Mouse (Mus musculus) midbrain, embryonic 10.5 days (tissue): ENCODE measurements around the gene Gm11096. TPM values are rescaled to one million over a fixed set of nuclear protein-coding genes. Genes with fewer than 3 reads are reported as not detected.
A peak's percentile ranks its signal among the peaks of the same experiment; 100 is the strongest.

ENCODE experiments used
- DNase-seq: peaks from one replicate; pipeline ENCODE4 v3.0.0-alpha.2; 2017; ENCODE audit warnings: low spot score
- H3K27ac ChIP-seq: fragments of 300-500 bp; sonication (generic); replicated peaks from 2 replicates; pipeline ENCODE4 v1.5.1; 2016; ENCODE audit warnings: mild to moderate bottlenecking
- H3K27me3 ChIP-seq: fragments of 300-500 bp; sonication (generic); 2 replicates; pipeline ENCODE4 v1.6.1; 2016; ENCODE audit warnings: low read depth, mild to moderate bottlenecking; ENCODE audit not compliant: poor library complexity, severe bottlenecking
- H3K36me3 ChIP-seq: fragments of 300-500 bp; sonication (generic); 2 replicates; pipeline ENCODE4 v1.6.1; 2016; ENCODE audit warnings: mild to moderate bottlenecking, moderate library complexity
- H3K4me1 ChIP-seq: fragments of 300-500 bp; sonication (generic); 2 replicates; pipeline ENCODE4 v1.6.1; 2016
- H3K4me3 ChIP-seq: fragments of 300-500 bp; sonication (generic); 2 replicates; pipeline ENCODE4 v1.5.1; 2016; ENCODE audit warnings: mild to moderate bottlenecking, moderate library complexity
- H3K9me3 ChIP-seq: fragments of 300-500 bp; sonication (generic); replicated peaks from 2 replicates; pipeline ENCODE4 v1.6.1; 2016; ENCODE audit warnings: mild to moderate bottlenecking
- WGBS: fragments of 180-500 bp; shearing (Covaris S2); methylation state at CpG from one replicate; pipeline ENCODE4 v1.1.7; 2016; 5-methylcytosine and 5-hydroxymethylcytosine counted together
- polyA plus RNA-seq: library from polyadenylated mRNA; unstranded; fragments of >200 nt; fragmentation: Nextera tagmentation; extraction: Ambion mirVana; gene quantifications from 2 replicates; pipeline ENCODE4 v1.2.1, GENCODE M21; 2016

The Gm11096 gene
- polyA plus RNA-seq: not detected in 2 replicates

DNA sequence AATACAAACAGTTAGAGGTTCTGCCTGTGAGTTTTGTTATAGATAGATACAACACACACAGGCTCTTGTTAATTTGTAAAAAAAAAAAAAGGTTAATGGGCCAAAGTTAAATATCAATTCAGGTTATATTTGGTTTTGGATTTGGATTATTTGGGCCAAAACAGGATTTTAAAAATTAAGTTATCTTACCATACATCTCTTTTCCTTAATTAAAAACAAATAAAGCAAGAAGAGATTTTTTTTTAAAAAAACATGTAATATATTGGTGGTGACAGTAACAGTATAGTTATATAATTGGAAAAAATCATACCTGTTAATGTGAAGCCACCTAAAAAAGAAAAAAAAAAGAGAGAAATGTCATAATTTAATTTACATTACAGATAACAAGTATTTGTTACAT, at the start of gene Gm11096:
Gm11096 (plus strand) TSS at position 301 of the 400 bp plus-strand sequence.
- no peak within 1 kb of the TSS for H3K4me3 ChIP-seq
- no peaks in the 10 kb centered on the region for H3K4me1 ChIP-seq
- DNase-seq: no peak
- H3K27ac ChIP-seq: no peak within 1 kb of the TSS
- H3K9me3 ChIP-seq: no peaks in the 10 kb centered on the region
- no peaks in the 10 kb centered on the region for H3K27me3 ChIP-seq
- no peaks in the 10 kb centered on the region for H3K36me3 ChIP-seq

- no peaks in the 10 kb centered on the region for H3K9me3 ChIP-seq
- no peak for DNase-seq
- no peak overlapping the region for H3K27ac ChIP-seq
- H3K36me3 ChIP-seq: no peaks in the 10 kb centered on the region
- H3K4me1 ChIP-seq: no peaks in the 10 kb centered on the region
- no peaks in the 10 kb centered on the region for H3K27me3 ChIP-seq
- H3K4me3 ChIP-seq: no peak overlapping the region
- 84% methylated on average over 4 of the region's 4 CpGs for WGBS
Measured at GRCm38 (mm10) chr17:81393040-81393439, 48.5 kb upstream of the Gm11096 start.

GRCm38 (mm10) chr17:81394124-81394523, 47.4 kb upstream of the Gm11096 start:
- WGBS: 36% methylated on average over 2 of the region's 2 CpGs
- H3K4me1 ChIP-seq: no peaks in the 10 kb centered on the region
- H3K27me3 ChIP-seq: no peaks in the 10 kb centered on the region
- H3K4me3 ChIP-seq: no peak overlapping the region
- no peaks in the 10 kb centered on the region for H3K36me3 ChIP-seq
- H3K9me3 ChIP-seq: no peaks in the 10 kb centered on the region
- DNase-seq: no peak
- H3K27ac ChIP-seq: no peak overlapping the region

DNA sequence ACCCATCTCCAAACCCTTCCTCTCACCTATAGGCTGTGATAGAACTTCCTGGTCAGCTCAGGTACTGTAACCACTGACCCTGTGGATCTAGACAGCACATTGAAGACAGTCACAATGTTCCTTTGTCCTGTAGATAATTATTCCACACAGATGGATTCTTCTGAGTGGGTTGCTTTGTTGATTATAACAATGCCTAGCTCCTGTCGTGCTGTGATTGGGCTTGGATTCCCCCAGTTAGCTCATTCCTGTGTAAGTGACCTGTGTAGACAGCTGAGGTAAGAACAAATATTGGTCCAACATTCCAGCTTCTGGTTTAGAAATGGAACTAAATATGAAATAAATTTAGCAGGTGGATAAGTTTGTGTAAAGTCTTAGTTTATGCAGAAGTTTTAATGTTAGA, 44.1 kb upstream of the Gm11096 start:
- H3K9me3 ChIP-seq: no peaks in the 10 kb centered on the region
- 57% methylated on average over 1 of the region's 1 CpGs for WGBS

GRCm38 (mm10) chr17:81400377-81400776, 41.2 kb upstream of the Gm11096 start:
- no peak overlapping the region for H3K27ac ChIP-seq
- peaks cover 12% of the 10 kb centered on the region for H3K4me1 ChIP-seq
- no peaks in the 10 kb centered on the region for H3K27me3 ChIP-seq
- DNase-seq: no peak
- H3K9me3 ChIP-seq: no peaks in the 10 kb centered on the region
- H3K36me3 ChIP-seq: no peaks in the 10 kb centered on the region
- WGBS: 78% methylated on average over 5 of the region's 5 CpGs
- no peak overlapping the region for H3K4me3 ChIP-seq

More for the DNA sequence above, 44.1 kb upstream of the Gm11096 start:
- no peak for DNase-seq
- H3K4me3 ChIP-seq: no peak overlapping the region
- no peaks in the 10 kb centered on the region for H3K27me3 ChIP-seq
- peaks cover 4% of the 10 kb centered on the region for H3K4me1 ChIP-seq
- no peaks in the 10 kb centered on the region for H3K36me3 ChIP-seq
- H3K27ac ChIP-seq: no peak overlapping the region

- no peaks in the 10 kb centered on the region for H3K36me3 ChIP-seq
- no peak overlapping the region for H3K27ac ChIP-seq
- peaks cover 12% of the 10 kb centered on the region for H3K4me1 ChIP-seq
- DNase-seq: no peak
- no peaks in the 10 kb centered on the region for H3K9me3 ChIP-seq
- 84% methylated on average over 2 of the region's 2 CpGs for WGBS
- H3K4me3 ChIP-seq: no peak overlapping the region
- H3K27me3 ChIP-seq: no peaks in the 10 kb centered on the region
Measured at GRCm38 (mm10) chr17:81402636-81403035, 38.9 kb upstream of the Gm11096 start.

- H3K27me3 ChIP-seq: no peaks in the 10 kb centered on the region
- DNase-seq: no peak
- WGBS: 89% methylated on average over 4 of the region's 4 CpGs
Measured at GRCm38 (mm10) chr17:81403121-81403520, 38.4 kb upstream of the Gm11096 start.

GRCm38 (mm10) chr17:81404225-81404624, 37.3 kb upstream of the Gm11096 start:
- Histone ChIP-seq H3K36me3 (no peaks in the 10 kb centered on the region), H3K27me3 (no peaks in the 10 kb centered on the region), H3K27ac (no peak overlapping the region), H3K4me3 (no peak overlapping the region), H3K4me1 (peaks cover 12% of the 10 kb centered on the region), H3K9me3 (no peaks in the 10 kb centered on the region)
- DNase-seq: no peak
- 77% methylated on average over 4 of the region's 4 CpGs for WGBS

More at GRCm38 (mm10) chr17:81403121-81403520, 38.4 kb upstream of the Gm11096 start:
- H3K36me3 ChIP-seq: no peaks in the 10 kb centered on the region
- no peak overlapping the region for H3K27ac ChIP-seq
- H3K4me1 ChIP-seq: peaks cover 12% of the 10 kb centered on the region
- no peaks in the 10 kb centered on the region for H3K9me3 ChIP-seq
- H3K4me3 ChIP-seq: no peak overlapping the region

DNA sequence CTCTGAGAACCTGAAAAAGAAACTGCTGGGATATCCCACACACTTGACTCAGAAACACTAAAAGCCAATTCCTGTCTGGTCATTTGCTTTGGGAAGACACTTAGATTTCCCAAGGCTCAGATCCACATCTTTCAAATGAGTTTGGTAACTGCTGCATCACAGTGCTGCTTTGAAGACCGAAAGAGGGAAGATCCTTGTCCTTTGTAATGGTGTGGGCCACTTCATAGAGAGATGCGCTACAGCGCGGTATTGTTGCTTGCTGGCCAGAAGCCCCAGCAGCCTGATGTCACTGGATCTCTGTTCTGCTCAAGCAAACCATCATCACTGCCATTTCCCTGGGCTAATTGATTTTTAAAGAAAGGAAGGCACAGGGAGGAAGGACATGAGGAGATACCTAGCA, 28.8 kb upstream of the Gm11096 start:
- Histone ChIP-seq H3K27ac (no peak overlapping the region), H3K27me3 (no peaks in the 10 kb centered on the region), H3K9me3 (no peaks in the 10 kb centered on the region), H3K4me3 (no peak overlapping the region), H3K4me1 (no peaks in the 10 kb centered on the region), H3K36me3 (no peaks in the 10 kb centered on the region)
- DNase-seq: no peak
- WGBS: 89% methylated on average over 4 of the region's 4 CpGs

DNA sequence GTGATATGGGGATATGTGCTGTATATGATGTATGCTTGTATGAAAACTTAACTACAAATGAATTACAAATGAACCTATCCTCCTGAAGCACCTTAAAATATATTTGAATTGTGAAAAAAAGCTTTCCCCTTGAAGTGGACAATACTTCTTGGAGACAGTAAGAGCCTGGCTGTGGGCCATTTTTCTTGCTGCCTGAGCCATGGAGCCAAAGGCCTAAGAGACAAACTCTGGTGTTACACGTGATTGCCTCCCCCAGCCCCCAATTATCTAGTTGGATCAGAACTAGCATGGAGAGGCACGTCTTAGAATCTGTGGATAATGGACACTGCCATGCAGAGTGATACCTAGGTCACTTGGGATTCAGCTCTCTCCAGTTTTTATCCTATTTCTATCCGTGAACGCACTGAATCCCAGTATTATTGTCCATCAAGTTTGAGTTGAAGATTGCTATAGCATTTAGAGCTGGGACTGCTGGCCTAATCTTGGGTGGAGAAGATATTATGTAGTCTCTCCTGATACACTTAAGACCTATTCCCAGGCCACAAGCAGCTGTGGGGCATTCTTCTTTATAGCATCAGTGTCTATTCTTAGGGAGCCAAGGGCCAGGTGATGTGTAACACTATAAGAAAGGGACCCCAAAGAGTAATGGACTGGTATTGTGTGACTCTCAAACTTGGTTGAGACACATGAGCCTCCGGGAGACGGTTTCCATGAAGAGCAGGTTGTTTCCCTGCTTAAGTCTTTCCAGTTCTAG, 25.0 kb upstream of the Gm11096 start:
- 90% methylated on average over 6 of the region's 6 CpGs for WGBS
- Histone ChIP-seq H3K27ac (no peak overlapping the region), H3K9me3 (no peaks in the 10 kb centered on the region)

DNA sequence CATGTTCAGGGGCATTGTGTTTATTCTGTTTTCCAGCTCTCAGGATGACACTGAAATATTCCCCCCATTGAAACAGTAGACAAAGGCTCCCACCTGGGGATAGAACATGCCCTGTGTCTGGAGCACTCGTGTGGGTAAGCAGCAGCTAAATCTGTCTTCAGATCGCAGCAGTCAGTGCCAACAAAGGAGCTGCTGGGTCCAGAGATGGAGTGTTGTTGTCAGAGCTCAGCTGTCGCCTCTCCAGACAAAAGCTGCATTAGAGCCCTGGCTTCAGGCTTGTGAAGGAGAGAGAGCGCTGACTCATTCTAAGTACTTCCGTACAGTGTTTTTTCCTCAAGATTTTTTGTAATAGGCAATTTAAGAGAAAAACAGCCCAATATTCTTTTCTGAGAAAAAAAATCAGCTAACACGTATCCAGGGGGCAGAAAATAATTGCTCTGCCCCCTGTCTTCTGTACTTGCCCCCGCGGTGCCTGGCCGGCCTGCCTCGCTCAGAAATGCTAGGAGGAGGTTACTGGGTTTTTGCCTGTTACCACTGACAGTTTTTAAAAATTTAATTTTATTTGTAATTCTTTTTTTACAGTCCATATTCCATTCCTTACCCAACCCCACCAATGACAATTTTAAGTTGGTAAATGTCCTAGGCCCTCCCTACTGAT, 21.6 kb upstream of the Gm11096 start:
- DNase-seq: peak; percentile 39
- peak overlapping the region; percentile 65; the same call in 1 of the 2 replicates for H3K27ac ChIP-seq
- peaks cover 16% of the 10 kb centered on the region for H3K4me1 ChIP-seq
- no peaks in the 10 kb centered on the region for H3K36me3 ChIP-seq
- 56% methylated on average over 10 of the region's 10 CpGs for WGBS
- no peaks in the 10 kb centered on the region for H3K27me3 ChIP-seq
- H3K9me3 ChIP-seq: no peaks in the 10 kb centered on the region
- no peak overlapping the region for H3K4me3 ChIP-seq

More for the DNA sequence above, 25.0 kb upstream of the Gm11096 start:
- Histone ChIP-seq H3K27me3 (no peaks in the 10 kb centered on the region), H3K4me1 (peaks cover 9% of the 10 kb centered on the region), H3K36me3 (no peaks in the 10 kb centered on the region), H3K4me3 (no peak overlapping the region)
- DNase-seq: no peak

GRCm38 (mm10) chr17:81424256-81424912, 17.2 kb upstream of the Gm11096 start:
- Histone ChIP-seq H3K9me3 (no peaks in the 10 kb centered on the region), H3K27ac (no peak overlapping the region), H3K27me3 (no peaks in the 10 kb centered on the region), H3K4me1 (peaks cover 15% of the 10 kb centered on the region), H3K4me3 (no peak overlapping the region), H3K36me3 (no peaks in the 10 kb centered on the region)
- DNase-seq: no peak
- WGBS: 64% methylated on average over 10 of the region's 10 CpGs

GRCm38 (mm10) chr17:81427245-81427644, 14.3 kb upstream of the Gm11096 start:
- Histone ChIP-seq H3K4me3 (no peak overlapping the region), H3K27ac (no peak overlapping the region), H3K36me3 (no peaks in the 10 kb centered on the region), H3K27me3 (no peaks in the 10 kb centered on the region), H3K4me1 (peaks cover 7% of the 10 kb centered on the region), H3K9me3 (no peaks in the 10 kb centered on the region)
- DNase-seq: no peak
- WGBS: 89% methylated on average over 7 of the region's 7 CpGs
